Mouse (Mus musculus) CD4-positive, CD25-positive, alpha-beta regulatory T cell, adult 2 months (primary cell): Measurements from ENCODE around the gene Lpp.

Experiments
- DNase-seq: peaks from one replicate; pipeline ENCODE4 v3.0.0-alpha.2; 2012; ENCODE audit warnings: low read depth, low spot score

Lpp gene

DNA sequence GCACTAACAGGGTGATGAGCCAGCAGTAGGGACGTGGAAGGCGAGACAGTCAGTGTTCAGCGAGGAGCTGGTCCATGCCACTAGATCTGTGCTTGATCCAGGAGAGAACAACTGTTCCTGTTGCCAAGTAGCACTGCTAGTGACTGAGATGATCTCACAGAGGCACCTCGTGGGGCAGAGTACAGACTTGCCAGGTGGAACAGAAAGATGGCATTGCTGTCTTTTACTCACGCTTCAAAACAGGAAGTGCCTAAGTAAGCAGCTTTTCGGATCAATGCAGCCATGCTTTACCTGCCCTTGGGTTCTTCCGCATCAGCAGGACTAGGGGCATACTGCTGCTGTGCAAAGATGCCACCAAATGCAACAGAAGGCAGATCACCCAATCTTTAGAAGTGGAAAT lies 467.1 kb downstream of the Lpp start:
- DNase-seq = peak; percentile 52

DNA sequence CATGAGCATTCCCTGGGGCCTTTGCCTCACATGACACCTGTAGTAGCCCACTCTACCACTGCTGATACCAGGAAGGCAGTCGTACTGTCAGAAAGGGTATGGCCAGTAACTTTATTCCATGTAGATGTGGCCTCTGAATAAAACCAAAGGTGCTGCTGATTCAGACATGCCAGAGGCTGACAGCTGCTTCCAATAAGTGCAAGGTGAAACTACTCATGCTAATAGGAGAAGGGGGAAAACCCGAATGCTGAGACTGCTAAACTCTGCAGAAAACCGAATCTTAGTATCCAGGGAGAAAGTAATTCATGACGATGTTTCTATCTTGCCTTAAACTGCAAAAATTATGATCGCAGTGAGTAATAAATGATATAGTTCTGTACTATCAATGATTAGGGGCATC lies 468.1 kb downstream of the Lpp start:
- no peak for DNase-seq

DNA sequence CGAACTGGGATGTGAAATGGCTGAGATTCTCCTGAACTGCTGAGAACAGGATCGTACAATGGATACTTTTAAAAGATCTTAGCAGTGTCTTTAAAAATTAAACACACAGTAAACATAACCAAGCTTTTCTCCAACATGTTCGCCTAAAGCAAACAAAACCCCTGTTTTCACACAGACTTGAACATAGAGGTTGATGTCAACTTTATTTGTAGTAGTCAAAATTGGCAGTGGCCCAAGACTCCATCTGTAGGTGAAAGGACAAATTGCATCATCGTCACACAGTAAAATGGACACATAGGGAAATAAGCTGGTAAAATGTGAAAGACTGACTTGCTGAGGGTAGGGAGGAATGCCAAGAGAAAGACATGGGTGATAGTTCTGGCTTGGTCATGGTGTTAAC lies 480.9 kb downstream of the Lpp start:
- DNase-seq = peak; percentile 80

DNA sequence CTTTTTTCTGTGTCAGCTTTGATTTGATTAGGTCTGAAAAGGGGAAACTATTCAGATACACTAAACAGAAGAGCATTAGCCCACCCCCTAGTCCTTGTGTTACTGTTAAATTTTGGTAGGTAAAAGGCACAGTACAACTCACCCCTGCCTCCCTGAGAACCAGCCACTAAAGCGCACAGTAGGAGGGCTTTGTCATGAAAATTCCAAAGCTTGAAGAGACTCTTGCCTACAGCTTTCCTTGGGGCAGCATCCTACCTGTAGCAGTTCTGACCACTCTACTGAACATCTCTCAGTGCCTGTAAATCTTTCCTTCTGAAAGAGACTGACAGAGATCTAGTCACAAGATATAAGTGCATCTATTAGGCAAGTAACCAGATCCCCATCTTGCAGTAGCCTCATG lies 482.4 kb downstream of the Lpp start:
- DNase-seq = no peak

DNA sequence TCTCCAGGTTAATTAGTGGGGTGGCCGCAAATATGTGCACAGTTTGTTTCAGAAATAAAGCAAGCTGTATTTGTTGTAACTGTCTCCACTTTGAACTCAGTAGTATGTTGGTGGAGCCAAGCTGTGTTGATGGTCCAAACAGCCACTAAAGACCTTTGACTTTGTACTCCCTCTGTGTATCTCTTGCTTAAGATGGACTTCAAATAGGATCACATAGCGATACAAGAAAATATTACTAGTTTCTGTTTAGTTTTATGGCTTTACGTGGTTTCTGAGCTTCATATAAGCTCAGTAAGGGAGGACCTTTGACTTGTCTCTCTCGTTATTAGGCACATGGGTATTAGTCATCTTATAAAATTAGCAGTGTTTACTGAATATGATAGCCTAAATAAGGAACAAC lies 485.7 kb downstream of the Lpp start:
- DNase-seq = no peak

DNA sequence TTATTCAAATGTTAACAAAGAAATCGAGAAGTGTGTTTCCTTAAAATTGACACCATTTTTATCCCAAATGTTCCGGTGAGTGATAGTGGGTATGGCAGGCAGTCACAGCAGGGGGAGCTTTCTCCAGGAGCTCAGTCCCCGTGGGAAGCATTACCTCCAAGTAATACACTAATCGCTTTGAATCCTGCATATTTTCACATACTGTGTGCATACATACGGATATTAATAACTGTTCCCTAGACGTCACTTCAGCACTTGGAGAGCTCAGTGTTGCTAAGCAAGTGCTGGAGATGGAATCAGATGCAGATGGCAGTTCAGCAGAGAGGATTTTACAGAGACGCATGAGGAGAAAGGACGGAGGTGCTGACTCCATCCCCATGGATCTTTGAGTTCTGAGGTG lies 487.4 kb downstream of the Lpp start:
- DNase-seq = no peak

DNA sequence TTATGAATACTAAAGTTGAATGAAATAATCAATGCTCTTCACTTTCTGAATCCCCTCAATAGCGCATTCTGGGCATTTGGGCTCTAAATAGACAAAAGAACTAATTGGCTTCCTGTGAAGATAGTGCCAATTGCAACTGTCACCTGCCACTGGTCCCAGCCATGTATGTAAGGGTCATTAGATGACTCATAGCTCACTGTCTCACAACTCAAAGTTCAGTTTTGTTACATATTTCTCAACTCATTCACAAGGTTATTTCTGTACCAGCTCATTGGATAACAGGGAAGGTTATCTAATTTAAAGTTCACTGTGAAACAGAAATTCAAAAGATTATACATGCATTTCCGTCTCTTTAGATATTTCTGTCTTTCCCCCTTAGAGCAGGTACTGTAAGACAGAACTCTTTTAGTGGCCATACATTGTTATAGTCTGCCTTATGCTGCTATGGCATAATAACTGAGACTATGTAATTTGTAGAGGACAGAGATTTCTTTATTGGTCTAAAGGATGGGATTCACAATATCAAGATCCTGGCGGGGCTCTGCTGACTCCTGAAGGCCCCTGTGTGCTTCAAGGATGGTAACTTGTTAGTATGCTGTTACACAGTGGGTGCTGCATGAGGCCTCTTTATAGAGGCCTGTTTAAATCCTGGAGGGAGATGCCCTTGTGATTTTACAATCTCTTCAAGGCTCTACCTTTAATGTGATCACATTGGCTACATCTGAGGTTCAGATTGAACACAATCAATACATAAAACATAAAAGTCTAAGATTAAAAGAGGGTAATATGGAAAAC lies 488.9 kb downstream of the Lpp start:
- DNase-seq = no peak

DNA sequence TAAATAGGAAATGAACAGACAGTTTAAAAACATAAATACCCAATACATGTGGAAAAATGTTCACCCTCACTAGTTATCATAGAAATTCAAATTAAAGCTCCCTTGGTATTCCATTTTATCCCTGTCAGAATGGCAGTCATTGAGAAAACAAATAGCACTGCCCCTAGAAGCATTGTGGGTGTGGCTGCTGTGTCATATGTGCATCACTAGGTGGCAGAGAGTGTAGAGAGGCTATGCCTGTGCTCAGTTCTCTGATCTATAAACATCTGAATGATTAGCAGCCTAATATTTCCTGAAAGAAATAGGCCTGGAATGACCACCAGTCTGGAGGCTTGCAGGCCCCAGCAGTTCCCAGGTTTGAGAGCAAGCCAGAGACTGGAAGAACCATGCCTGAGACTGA lies 490.7 kb downstream of the Lpp start:
- DNase-seq = peak; percentile 39

DNA sequence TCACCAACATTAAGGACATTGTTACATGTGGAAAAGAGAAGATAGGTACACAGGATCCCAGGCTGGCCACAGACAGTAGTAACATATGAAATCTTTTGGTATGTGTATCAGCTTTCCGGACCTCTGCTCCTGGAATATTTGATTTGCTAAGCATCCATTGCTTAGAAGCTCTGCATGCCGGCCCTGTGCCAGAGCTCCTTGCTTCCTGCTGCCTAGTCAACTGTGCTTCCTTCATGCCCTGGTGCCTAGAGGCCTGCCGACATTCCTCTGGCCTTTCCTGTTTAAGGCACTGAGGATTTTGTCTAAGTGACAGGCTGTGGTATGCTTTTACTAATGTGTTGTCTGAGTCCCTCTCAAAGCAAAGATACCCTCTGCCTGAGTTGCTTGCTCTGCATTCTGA lies 493.0 kb downstream of the Lpp start:
- DNase-seq = no peak

DNA sequence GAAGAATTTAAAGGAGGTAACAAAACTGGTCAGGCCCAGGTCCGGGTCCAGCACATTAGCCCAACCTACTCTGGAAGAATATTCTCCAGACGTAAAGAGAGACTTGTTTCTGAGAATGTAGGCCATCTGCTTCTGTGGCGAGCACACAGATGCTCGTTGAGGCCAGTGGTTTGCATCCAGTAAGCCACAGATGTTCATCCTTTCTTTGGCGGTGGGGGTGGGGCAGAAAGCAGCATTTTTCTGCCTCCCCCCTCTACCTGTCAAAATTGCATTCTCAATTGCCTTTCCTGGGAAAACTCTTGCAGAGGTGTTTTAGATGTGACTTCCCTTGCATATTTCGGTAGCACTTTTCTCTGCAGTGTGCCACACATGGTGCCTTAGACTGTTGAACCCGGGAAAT lies 493.6 kb downstream of the Lpp start:
- no peak for DNase-seq

DNA sequence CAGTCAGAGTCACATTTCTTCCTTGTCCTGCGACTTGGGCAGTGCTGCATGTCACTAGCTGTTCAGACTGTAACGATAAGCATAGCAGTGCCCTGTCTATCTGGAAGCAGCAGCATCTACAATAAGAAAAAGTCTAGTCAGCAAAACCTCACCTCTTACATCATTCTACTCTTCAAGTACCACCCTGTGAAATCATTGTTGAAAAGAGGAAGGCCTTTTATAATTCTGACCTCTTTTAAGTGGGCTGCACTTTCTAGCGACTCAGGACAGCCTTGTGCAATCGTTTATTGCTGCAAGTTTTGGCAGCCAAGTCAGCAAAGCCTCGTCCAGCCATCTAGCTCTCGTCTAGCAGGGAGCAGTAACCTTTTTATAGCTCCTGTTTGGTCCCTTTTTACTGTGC lies 498.1 kb downstream of the Lpp start:
- no peak for DNase-seq

DNA sequence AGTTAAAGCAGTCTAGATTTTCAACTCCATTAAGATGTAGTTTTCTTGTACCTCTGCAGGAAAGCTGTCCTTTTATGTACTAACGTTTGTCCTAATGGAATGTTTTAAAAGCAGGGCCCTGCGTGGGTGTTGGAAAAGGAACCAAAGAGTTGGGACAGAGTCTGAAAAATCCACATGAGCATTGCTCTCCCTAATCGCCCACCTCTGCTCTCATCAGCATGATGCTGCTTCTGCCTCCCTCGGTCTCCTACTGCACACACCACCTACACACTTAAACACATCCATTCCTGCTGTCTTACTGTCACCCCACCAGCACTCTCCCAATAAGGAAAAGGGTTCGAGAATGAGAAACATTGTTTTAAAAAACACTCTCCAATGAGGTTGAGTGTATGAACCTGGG lies 501.9 kb downstream of the Lpp start:
- no peak for DNase-seq

DNA sequence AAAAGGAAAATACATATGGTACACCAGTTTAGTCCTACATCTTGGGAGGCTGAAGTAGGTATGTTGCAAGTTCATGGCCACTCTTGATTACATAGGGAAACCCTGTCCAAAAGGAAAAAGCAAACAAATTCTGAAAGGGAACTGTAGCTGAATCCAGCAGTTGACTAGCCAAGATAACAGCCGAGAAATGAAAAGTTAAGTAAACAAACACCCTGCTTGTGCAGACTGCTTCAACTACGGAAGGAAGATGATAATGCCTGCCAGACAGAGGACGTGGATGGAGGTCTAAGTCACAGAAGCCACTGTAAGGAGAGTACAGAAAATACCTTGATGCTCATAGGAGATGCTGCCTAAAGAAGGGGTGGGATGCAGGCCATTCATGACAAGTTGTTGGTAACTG lies 504.3 kb downstream of the Lpp start:
- no peak for DNase-seq

DNA sequence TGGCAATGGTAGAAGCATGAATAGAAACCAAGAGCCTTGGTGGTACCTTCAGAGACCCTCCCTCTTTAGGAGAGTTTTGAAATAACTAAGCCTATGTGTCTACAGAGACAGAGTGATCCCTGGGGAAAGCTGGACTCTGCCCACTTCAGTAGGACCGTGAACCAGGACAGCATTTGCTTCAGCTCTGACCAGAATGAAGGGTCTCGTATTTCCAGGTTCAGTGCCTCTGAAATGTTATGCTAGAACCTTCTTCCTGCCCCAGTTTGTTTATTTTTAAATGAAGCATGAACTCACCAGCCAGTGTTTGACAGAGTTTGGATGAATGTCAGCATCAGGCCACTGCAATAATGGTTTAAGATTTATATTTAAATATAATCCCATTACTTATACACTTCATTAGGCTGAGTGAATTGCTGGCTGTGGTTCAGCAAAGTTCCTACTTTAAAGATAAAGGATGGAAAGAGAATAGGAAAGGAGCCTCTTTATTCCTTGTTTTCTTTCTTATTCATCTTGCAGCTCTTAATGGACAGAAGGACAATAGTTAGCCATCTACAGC lies 507.0 kb downstream of the Lpp start:
- DNase-seq = no peak

DNA sequence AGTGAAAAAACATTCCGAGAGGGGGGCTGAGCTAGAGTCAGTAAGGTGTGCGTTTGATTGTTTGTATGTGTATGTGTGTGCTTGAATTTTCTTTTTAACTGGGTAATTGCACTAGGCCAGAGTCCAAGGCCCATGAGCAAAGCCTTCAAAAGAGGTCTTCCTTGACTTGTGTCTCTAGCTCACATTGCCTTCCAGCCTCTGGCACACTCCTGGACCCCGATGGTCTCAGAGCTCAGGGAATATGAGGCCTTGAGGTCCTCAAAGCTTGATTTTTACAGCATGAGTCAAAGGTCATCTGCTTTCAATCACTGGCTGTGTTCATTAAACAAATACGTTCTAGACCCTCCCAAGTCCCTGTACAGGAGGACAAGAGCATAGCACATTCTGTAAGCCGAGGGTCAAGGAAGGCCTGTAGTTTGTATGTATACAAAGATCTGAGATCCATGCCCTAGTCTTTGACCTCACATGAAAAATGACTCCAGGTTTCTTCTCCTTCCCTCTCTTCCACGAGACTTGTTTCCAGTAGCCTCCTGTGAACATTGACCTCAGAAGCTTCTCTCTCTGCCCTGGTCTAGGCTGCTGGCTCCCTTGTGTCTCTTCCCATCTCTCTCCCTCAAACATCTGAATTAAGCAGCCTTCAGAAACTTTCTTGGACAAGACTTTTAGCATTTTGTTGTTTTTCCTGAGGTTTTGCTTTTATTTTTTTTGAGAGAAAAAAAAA lies 508.0 kb downstream of the Lpp start:
- no peak for DNase-seq

DNA sequence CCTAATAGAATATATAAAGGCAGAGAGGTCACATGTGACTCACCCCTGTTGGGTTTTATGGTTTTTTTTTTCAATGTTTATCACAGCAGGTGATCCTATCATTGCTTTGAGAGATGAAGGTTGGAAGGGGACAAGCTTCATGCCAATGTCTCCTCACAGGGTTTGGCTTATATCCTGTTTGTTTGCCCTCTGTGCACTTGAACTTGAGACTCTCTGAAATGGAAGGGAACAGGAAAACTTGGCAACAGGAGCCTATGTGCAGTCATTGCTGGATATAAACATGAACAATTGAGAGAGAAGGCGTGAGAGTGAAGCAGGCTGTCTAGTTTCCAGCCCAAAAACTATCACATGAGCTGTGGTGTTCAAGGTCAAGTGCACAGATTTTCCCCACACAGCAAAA lies 508.8 kb downstream of the Lpp start:
- no peak for DNase-seq

DNA sequence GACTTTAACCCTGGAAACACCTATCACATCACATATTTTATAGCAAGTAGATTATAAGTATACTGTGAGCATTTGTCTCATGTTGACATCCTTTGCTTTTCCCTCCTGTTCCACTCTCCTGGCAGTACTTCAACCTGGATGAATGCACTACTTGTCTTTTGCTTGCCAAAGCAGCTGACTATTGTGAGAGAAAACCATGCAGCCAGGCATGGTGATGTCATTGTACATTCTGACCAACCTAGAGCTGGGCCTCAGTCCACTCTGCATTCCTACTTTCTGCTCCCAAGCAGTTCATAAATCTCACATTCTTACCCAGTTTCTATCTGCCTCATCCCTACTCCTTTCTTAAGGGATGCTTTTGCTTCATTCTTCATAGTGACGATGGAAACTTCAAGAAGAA lies 515.6 kb downstream of the Lpp start:
- DNase-seq = peak; percentile 14

DNA sequence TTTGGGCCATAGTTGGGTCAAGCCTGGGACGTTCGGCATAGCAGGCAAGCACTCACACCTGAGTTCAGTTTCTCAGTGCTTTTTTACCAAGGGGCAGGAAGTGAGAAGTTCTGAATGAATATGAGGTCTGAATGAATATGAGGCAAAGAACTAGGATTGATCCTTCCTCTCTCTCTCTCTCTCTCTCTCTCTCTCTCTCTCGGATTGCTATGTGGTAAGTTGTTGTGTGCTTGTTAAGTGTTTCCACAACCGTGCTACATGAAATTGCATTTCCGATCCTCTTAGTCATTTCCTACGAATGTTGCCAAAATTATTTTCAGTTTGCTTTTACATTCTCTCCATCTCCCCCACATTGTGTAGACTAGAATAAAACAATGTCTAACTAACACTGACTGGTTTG lies 517.0 kb downstream of the Lpp start:
- peak; percentile 51 for DNase-seq

DNA sequence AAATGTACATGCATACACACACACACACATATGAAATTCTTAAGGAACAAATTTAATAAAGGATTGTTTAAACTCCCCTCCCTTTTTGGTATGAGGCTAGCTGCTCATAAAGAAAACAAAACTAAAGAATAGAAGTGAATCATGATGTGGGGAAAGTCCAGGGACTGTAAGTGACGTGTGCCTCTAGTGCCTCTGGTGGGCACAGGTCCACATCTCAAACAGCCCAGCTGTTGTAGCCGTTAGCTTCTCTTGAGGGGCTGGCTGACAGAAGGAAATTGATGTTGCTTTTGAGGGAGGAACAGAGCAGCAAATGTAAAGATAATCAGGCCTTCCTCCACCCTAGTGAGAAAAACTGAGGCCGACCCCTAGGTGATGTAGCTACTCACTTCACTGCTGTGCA lies 517.5 kb downstream of the Lpp start:
- peak; percentile 75 for DNase-seq

DNA sequence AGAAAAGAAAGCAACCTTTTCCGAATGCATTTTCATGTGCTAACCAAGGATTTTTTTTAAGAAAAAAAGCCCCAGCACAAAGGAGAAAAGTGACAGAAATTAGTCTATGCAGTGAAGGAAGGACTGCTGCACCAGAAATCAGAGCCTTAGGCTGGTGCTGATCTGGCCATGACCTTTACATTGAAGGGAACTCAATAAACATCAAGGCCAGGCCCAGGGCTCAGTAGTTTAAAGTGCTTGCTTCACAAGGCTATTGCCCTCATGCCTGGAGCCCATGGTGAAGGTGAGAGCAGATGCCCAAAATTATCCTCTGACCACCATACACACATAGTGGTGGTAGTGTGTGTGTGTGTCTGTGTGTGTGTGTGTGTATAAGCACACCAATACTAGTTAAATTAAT lies 519.1 kb downstream of the Lpp start:
- DNase-seq = no peak

DNA sequence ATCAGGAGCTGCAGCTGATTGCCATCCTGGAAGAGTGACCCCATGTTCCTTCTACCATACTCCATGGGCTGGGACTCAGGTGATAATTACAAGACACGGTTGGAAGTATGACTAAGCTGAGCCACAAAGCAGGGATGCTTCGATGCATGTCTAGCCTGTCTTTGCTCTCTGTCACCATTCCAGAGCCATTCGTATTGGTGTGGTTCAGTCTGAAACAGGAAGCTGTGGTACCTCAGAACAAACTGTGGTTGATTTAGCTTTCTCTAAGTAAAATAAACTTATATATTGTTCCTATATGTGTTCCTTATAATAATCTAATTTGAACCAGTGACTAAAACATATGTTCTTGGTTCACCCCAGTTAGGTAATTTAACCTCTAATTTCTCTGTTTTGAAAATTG lies 519.7 kb downstream of the Lpp start:
- DNase-seq = peak; percentile 61

DNA sequence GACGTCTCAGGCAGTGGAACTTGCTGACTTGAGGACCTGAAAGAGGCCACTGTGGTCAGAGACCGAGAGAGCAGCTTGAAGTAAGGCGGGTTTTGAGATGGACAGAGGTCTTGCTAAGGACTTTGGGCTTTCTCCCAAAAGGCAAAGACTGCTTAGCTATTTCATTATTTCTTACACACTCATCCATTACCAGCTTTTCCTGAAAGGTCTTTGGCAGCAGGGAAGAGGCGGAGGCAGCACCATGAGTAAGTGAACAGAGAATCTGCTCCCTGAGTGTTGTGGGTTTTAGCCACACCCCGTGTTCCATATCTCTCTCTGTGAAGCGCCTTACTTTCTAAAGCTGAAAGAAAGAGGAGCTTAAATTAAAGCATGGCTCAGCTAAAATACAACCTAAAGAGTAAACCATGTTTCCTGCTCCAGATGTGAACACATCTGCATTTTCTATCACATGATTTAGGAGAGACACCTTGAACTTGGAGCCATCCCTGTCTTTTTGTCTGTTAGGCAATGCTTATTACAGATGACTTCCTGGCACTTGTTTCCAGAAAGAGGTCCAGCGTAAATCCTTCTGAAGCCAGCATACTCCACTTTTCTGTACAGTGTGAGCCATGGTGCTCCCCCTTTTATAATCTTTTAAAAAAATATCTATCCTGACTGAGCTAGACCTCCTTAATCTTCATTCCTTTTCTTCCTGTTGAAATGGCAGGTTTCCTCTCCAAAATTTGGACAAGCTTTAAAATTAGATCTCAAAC lies 520.5 kb downstream of the Lpp start:
- DNase-seq = peak; percentile 13
